Mouse (Mus musculus): Measurements from ENCODE around the gene Adgrf3. TPM values are rescaled to one million over a fixed set of nuclear protein-coding genes. Genes with fewer than 3 reads are reported as not detected.
"Not testable (repeated sequence)": the region's sequence is repeated elsewhere in the genome, so short reads cannot be mapped to it uniquely, and the experiment has no call there.

Adgrf3 gene
- polyA plus RNA-seq, 1 experiment: not detected

GRCm38 (mm10) chr5:30230901-30231300, 25.4 kb upstream of the Adgrf3 start:
- Histone ChIP-seq H3K9ac (ENCODE audit: low read depth, poor library complexity, severe bottlenecking) (no peak overlapping the region), H3K4me3 (ENCODE audit: low read depth, low read length) (no peak overlapping the region), H3K9me3 (replicated peaks; ENCODE audit: control insufficient read depth, insufficient read depth, low read length, poor library complexity, severe bottlenecking) (peaks cover 22% of the 10 kb centered on the region), H3K4me1 (ENCODE audit: control insufficient read depth, insufficient read depth, low read length) (no peaks in the 10 kb centered on the region), H3K27me3 (ENCODE audit: control insufficient read depth, insufficient read depth, low read length, poor library complexity, severe bottlenecking) (no peaks in the 10 kb centered on the region; the same call in none of the 2 replicates), H3K36me3 (ENCODE audit: control insufficient read depth, insufficient read depth, low read length, poor library complexity, severe bottlenecking) (no peaks in the 10 kb centered on the region), H3K27ac (ENCODE audit: insufficient read depth, low read length) (no peak overlapping the region)
- TF ChIP-seq EP300 (IDR thresholded peaks at IDR 0.05; ENCODE audit: insufficient read depth, low read depth, low read length): no peak
- TF ChIP-seq POLR2A (IDR thresholded peaks at IDR 0.05; ENCODE audit: insufficient read depth, low read length): no peak
- TF ChIP-seq CTCF (IDR thresholded peaks at IDR 0.05; ENCODE audit: low read depth, low read length): no peak

GRCm38 (mm10) chr5:30222681-30223080, 17.2 kb upstream of the Adgrf3 start:
- H3K27me3 ChIP-seq (ENCODE audit: control insufficient read depth, insufficient read depth, low read length, poor library complexity, severe bottlenecking): no peaks in the 10 kb centered on the region
- no peaks in the 10 kb centered on the region for H3K4me1 ChIP-seq (ENCODE audit: control insufficient read depth, insufficient read depth, low read length)
- H3K27ac ChIP-seq (ENCODE audit: insufficient read depth, low read length): no peak overlapping the region
- no peak for TF ChIP-seq CTCF (IDR thresholded peaks at IDR 0.05; ENCODE audit: low read depth, low read length)
- TF ChIP-seq POLR2A (IDR thresholded peaks at IDR 0.05; ENCODE audit: insufficient read depth, low read length): no peak
- H3K9me3 ChIP-seq (replicated peaks; ENCODE audit: control insufficient read depth, insufficient read depth, low read length, poor library complexity, severe bottlenecking): peaks cover 16% of the 10 kb centered on the region
- H3K4me3 ChIP-seq (ENCODE audit: low read depth, low read length): no peak overlapping the region
- no peaks in the 10 kb centered on the region for H3K36me3 ChIP-seq (ENCODE audit: control insufficient read depth, insufficient read depth, low read length, poor library complexity, severe bottlenecking)
- H3K9ac ChIP-seq (ENCODE audit: low read depth, poor library complexity, severe bottlenecking): no peak overlapping the region

GRCm38 (mm10) chr5:30220666-30221065, 15.1 kb upstream of the Adgrf3 start:
- Histone ChIP-seq H3K27me3 (ENCODE audit: control insufficient read depth, insufficient read depth, low read length, poor library complexity, severe bottlenecking) (no peaks in the 10 kb centered on the region), H3K9me3 (replicated peaks; ENCODE audit: control insufficient read depth, insufficient read depth, low read length, poor library complexity, severe bottlenecking) (peaks cover 16% of the 10 kb centered on the region), H3K27ac (ENCODE audit: insufficient read depth, low read length) (no peak overlapping the region), H3K9ac (ENCODE audit: low read depth, poor library complexity, severe bottlenecking) (no peak overlapping the region), H3K36me3 (ENCODE audit: control insufficient read depth, insufficient read depth, low read length, poor library complexity, severe bottlenecking) (no peaks in the 10 kb centered on the region), H3K4me1 (ENCODE audit: control insufficient read depth, insufficient read depth, low read length) (no peaks in the 10 kb centered on the region), H3K4me3 (ENCODE audit: low read depth, low read length) (no peak overlapping the region)
- TF ChIP-seq EP300 (IDR thresholded peaks at IDR 0.05; ENCODE audit: insufficient read depth, low read depth, low read length) (no peak), CTCF (IDR thresholded peaks at IDR 0.05; ENCODE audit: low read depth, low read length) (no peak), POLR2A (IDR thresholded peaks at IDR 0.05; ENCODE audit: insufficient read depth, low read length) (no peak)

GRCm38 (mm10) chr5:30219715-30220114, 14.2 kb upstream of the Adgrf3 start:
- no peak overlapping the region for H3K27ac ChIP-seq (ENCODE audit: insufficient read depth, low read length)
- H3K9ac ChIP-seq (ENCODE audit: low read depth, poor library complexity, severe bottlenecking): no peak overlapping the region
- TF ChIP-seq CTCF (IDR thresholded peaks at IDR 0.05; ENCODE audit: low read depth, low read length) (no peak), EP300 (IDR thresholded peaks at IDR 0.05; ENCODE audit: insufficient read depth, low read depth, low read length) (no peak), POLR2A (IDR thresholded peaks at IDR 0.05; ENCODE audit: insufficient read depth, low read length) (no peak)
- H3K4me3 ChIP-seq (ENCODE audit: low read depth, low read length): no peak overlapping the region
- H3K4me1 ChIP-seq (ENCODE audit: control insufficient read depth, insufficient read depth, low read length): no peaks in the 10 kb centered on the region
- no peaks in the 10 kb centered on the region for H3K36me3 ChIP-seq (ENCODE audit: control insufficient read depth, insufficient read depth, low read length, poor library complexity, severe bottlenecking)
- H3K27me3 ChIP-seq (ENCODE audit: control insufficient read depth, insufficient read depth, low read length, poor library complexity, severe bottlenecking): no peaks in the 10 kb centered on the region
- H3K9me3 ChIP-seq (replicated peaks; ENCODE audit: control insufficient read depth, insufficient read depth, low read length, poor library complexity, severe bottlenecking): peaks cover 16% of the 10 kb centered on the region

GRCm38 (mm10) chr5:30215970-30216369, 10.4 kb upstream of the Adgrf3 start:
- H3K9me3 ChIP-seq (replicated peaks; ENCODE audit: control insufficient read depth, insufficient read depth, low read length, poor library complexity, severe bottlenecking): no peaks in the 10 kb centered on the region
- no peak overlapping the region for H3K4me3 ChIP-seq (ENCODE audit: low read depth, low read length)
- no peaks in the 10 kb centered on the region for H3K4me1 ChIP-seq (ENCODE audit: control insufficient read depth, insufficient read depth, low read length)
- no peak overlapping the region for H3K9ac ChIP-seq (ENCODE audit: low read depth, poor library complexity, severe bottlenecking)
- no peaks in the 10 kb centered on the region for H3K36me3 ChIP-seq (ENCODE audit: control insufficient read depth, insufficient read depth, low read length, poor library complexity, severe bottlenecking)
- no peak overlapping the region for H3K27ac ChIP-seq (ENCODE audit: insufficient read depth, low read length)
- no peak for TF ChIP-seq CTCF (IDR thresholded peaks at IDR 0.05; ENCODE audit: low read depth, low read length)
- TF ChIP-seq EP300 (IDR thresholded peaks at IDR 0.05; ENCODE audit: insufficient read depth, low read depth, low read length): no peak
- no peak for TF ChIP-seq POLR2A (IDR thresholded peaks at IDR 0.05; ENCODE audit: insufficient read depth, low read length)
- no peaks in the 10 kb centered on the region for H3K27me3 ChIP-seq (ENCODE audit: control insufficient read depth, insufficient read depth, low read length, poor library complexity, severe bottlenecking)

- no peaks in the 10 kb centered on the region for H3K4me1 ChIP-seq (ENCODE audit: control insufficient read depth, insufficient read depth, low read length)
- no peak overlapping the region for H3K9ac ChIP-seq (ENCODE audit: low read depth, poor library complexity, severe bottlenecking)
- no peaks in the 10 kb centered on the region for H3K27me3 ChIP-seq (ENCODE audit: control insufficient read depth, insufficient read depth, low read length, poor library complexity, severe bottlenecking)
- H3K27ac ChIP-seq (ENCODE audit: insufficient read depth, low read length): no peak overlapping the region
- H3K9me3 ChIP-seq (replicated peaks; ENCODE audit: control insufficient read depth, insufficient read depth, low read length, poor library complexity, severe bottlenecking): no peaks in the 10 kb centered on the region
- H3K4me3 ChIP-seq (ENCODE audit: low read depth, low read length): no peak overlapping the region
- TF ChIP-seq CTCF (IDR thresholded peaks at IDR 0.05; ENCODE audit: low read depth, low read length) (no peak), EP300 (IDR thresholded peaks at IDR 0.05; ENCODE audit: insufficient read depth, low read depth, low read length) (no peak), POLR2A (IDR thresholded peaks at IDR 0.05; ENCODE audit: insufficient read depth, low read length) (no peak)
- no peaks in the 10 kb centered on the region for H3K36me3 ChIP-seq (ENCODE audit: control insufficient read depth, insufficient read depth, low read length, poor library complexity, severe bottlenecking)
Observed at GRCm38 (mm10) chr5:30214889-30215288, 9.4 kb upstream of the Adgrf3 start.

GRCm38 (mm10) chr5:30210758-30211157, 5.2 kb upstream of the Adgrf3 start:
- H3K27me3 ChIP-seq (ENCODE audit: control insufficient read depth, insufficient read depth, low read length, poor library complexity, severe bottlenecking); H3K9me3 ChIP-seq (replicated peaks; ENCODE audit: control insufficient read depth, insufficient read depth, low read length, poor library complexity, severe bottlenecking); H3K9ac ChIP-seq (ENCODE audit: low read depth, poor library complexity, severe bottlenecking); H3K36me3 ChIP-seq (ENCODE audit: control insufficient read depth, insufficient read depth, low read length, poor library complexity, severe bottlenecking); H3K4me3 ChIP-seq (ENCODE audit: low read depth, low read length); H3K4me1 ChIP-seq (ENCODE audit: control insufficient read depth, insufficient read depth, low read length); H3K27ac ChIP-seq (ENCODE audit: insufficient read depth, low read length): not testable (repeated sequence)
